Mouse (Mus musculus) forebrain, postnatal 0 days (tissue): ENCODE data around the gene Atp1a1. TPM values are rescaled to one million over a fixed set of nuclear protein-coding genes. Genes with fewer than 3 reads are reported as not detected.

Source experiments
- ATAC-seq: fragments of 200-750 bp; cut with Nextera tagmentation; 2 replicates; pipeline ENCODE4 v1.8.0; 2017; ENCODE audit warnings: mild to moderate bottlenecking, moderate library complexity
- DNase-seq: peaks from one replicate; pipeline ENCODE4 v3.0.0-alpha.2; 2015
- H3K27ac ChIP-seq: fragments of 300-500 bp; sonication (generic); 2 replicates; pipeline ENCODE4 v1.5.1; 2014; ENCODE audit warnings: low read depth, mild to moderate bottlenecking, antibody characterized with exemption, low read length, moderate library complexity, mixed read lengths
- H3K27me3 ChIP-seq: fragments of 300-500 bp; sonication (generic); 2 replicates; pipeline ENCODE4 v1.6.1; 2014; ENCODE audit warnings: mild to moderate bottlenecking, low read length, mixed read lengths; ENCODE audit not compliant: insufficient read depth
- H3K36me3 ChIP-seq: fragments of 300-500 bp; sonication (generic); 2 replicates; pipeline ENCODE4 v1.6.1; 2014; ENCODE audit warnings: mild to moderate bottlenecking, moderate library complexity; ENCODE audit not compliant: insufficient read depth
- H3K4me1 ChIP-seq: fragments of 300-500 bp; sonication (generic); 2 replicates; pipeline ENCODE4 v1.6.1; 2014; ENCODE audit warnings: antibody characterized with exemption; ENCODE audit not compliant: insufficient read depth
- H3K4me2 ChIP-seq: fragments of 300-500 bp; sonication (generic); 2 replicates; pipeline ENCODE4 v1.6.1; 2014; ENCODE audit warnings: low read depth, mild to moderate bottlenecking, moderate library complexity
- H3K4me3 ChIP-seq: fragments of 300-500 bp; sonication (generic); 2 replicates; pipeline ENCODE4 v1.5.1; 2014; ENCODE audit warnings: low read depth, low read length, mixed read lengths
- H3K9ac ChIP-seq: fragments of 300-500 bp; sonication (generic); 2 replicates; pipeline ENCODE4 v1.6.1; 2014; ENCODE audit warnings: mild to moderate bottlenecking
- H3K9me3 ChIP-seq: fragments of 300-500 bp; sonication (generic); 2 replicates; pipeline ENCODE4 v1.6.1; 2016; ENCODE audit warnings: low read length
- CTCF ChIP-seq: sonication (generic); IDR thresholded peaks from 2 replicates; pipeline ENCODE4 v1.5.1; 2016; ENCODE audit warnings: antibody characterized with exemption, control low read depth, low read depth
- WGBS: fragments of 180-500 bp; shearing (Covaris S2); extraction: QIAGEN DNeasy Blood & Tissue Kit; methylation state at CpG from one replicate; pipeline ENCODE4 v1.1.7; 2014; 5-methylcytosine and 5-hydroxymethylcytosine counted together
- polyA plus RNA-seq: library from polyadenylated mRNA; unstranded; fragments of >200 nt; fragmentation: Nextera tagmentation; extraction: Ambion mirVana; gene quantifications from 2 replicates; pipeline ENCODE4 v1.2.1, GENCODE M21; 2015
- total RNA-seq: library from RNA; depleted of rRNA; stranded (reverse); fragments of >200 nt; gene quantifications from 2 replicates; pipeline ENCODE4 v1.2.3, GENCODE M21; 2014

The Atp1a1 gene
- total and polyA plus RNA-seq, 2 experiments from 2014 or later = 53.7 to 199 TPM

GRCm38 (mm10) chr3:101611813-101612491 is 7.5 kb upstream of the Atp1a1 start:
- H3K4me2 ChIP-seq = no peak overlapping the region
- DNase-seq (no peak), ATAC-seq (no peak)
- no peak overlapping the region for H3K27ac ChIP-seq
- H3K36me3 ChIP-seq = no peaks in the 10 kb centered on the region
- H3K9me3 ChIP-seq = no peaks in the 10 kb centered on the region
- H3K27me3 ChIP-seq = no peaks in the 10 kb centered on the region
- H3K4me3 ChIP-seq = no peak overlapping the region
- WGBS = 62% methylated on average over 10 of the region's 10 CpGs
- no peak overlapping the region for H3K9ac ChIP-seq
- H3K4me1 ChIP-seq = no peaks in the 10 kb centered on the region
- no peak for TF ChIP-seq CTCF

- no peak overlapping the region for H3K4me3 ChIP-seq
- peak; percentile 29; the same call in 1 of the 2 replicates for TF ChIP-seq CTCF
- DNase-seq = peak; percentile 34
- H3K36me3 ChIP-seq = no peaks in the 10 kb centered on the region
- no peaks in the 10 kb centered on the region for H3K4me1 ChIP-seq
- no peaks in the 10 kb centered on the region for H3K27me3 ChIP-seq
- H3K9ac ChIP-seq = no peak overlapping the region
- 0 out of 2 replicates have a peak overlapping the region, but pooled peaks have one; percentile 9 for H3K27ac ChIP-seq
- H3K4me2 ChIP-seq = no peak overlapping the region
- WGBS = 53% methylated on average over 8 of the region's 8 CpGs
- H3K9me3 ChIP-seq = no peaks in the 10 kb centered on the region
- ATAC-seq = peak; percentile 58; the same call in 1 of the 2 replicates
Observed at GRCm38 (mm10) chr3:101611012-101611812, 6.7 kb upstream of the Atp1a1 start.

GRCm38 (mm10) chr3:101609302-101609701 is 4.8 kb upstream of the Atp1a1 start:
- H3K4me1 ChIP-seq = peaks cover 4% of the 10 kb centered on the region
- H3K27me3 ChIP-seq = no peaks in the 10 kb centered on the region
- H3K4me3 ChIP-seq = no peak overlapping the region
- H3K27ac ChIP-seq = no peak overlapping the region
- 93% methylated on average over 5 of the region's 5 CpGs for WGBS
- no peak for ATAC-seq
- DNase-seq = no peak
- H3K36me3 ChIP-seq = no peaks in the 10 kb centered on the region
- H3K9me3 ChIP-seq = no peaks in the 10 kb centered on the region
- TF ChIP-seq CTCF = no peak
- no peak overlapping the region for H3K4me2 ChIP-seq
- no peak overlapping the region for H3K9ac ChIP-seq

- ATAC-seq (no peak), DNase-seq (peak; percentile 18)
- H3K4me1 ChIP-seq = peaks cover 14% of the 10 kb centered on the region
- WGBS = 56% methylated on average over 7 of the region's 7 CpGs
- TF ChIP-seq CTCF = no peak
- H3K36me3 ChIP-seq = no peaks in the 10 kb centered on the region
- H3K27ac ChIP-seq = no peak overlapping the region
- H3K9ac ChIP-seq = no peak overlapping the region
- H3K27me3 ChIP-seq = no peaks in the 10 kb centered on the region
- no peak overlapping the region for H3K4me3 ChIP-seq
- H3K9me3 ChIP-seq = no peaks in the 10 kb centered on the region
- no peak overlapping the region for H3K4me2 ChIP-seq
Observed at GRCm38 (mm10) chr3:101606861-101607455, 2.5 kb upstream of the Atp1a1 start.

GRCm38 (mm10) chr3:101605721-101606120 is 1.2 kb upstream of the Atp1a1 start:
- no peaks in the 10 kb centered on the region for H3K9me3 ChIP-seq
- H3K4me1 ChIP-seq = peaks cover 23% of the 10 kb centered on the region
- 81% methylated on average over 2 of the region's 2 CpGs for WGBS
- no peak overlapping the region for H3K4me2 ChIP-seq
- H3K27ac ChIP-seq = no peak overlapping the region
- ATAC-seq = no peak
- DNase-seq = no peak
- H3K27me3 ChIP-seq = no peaks in the 10 kb centered on the region
- H3K9ac ChIP-seq = no peak overlapping the region
- H3K36me3 ChIP-seq = no peaks in the 10 kb centered on the region
- no peak overlapping the region for H3K4me3 ChIP-seq
- no peak for TF ChIP-seq CTCF

GRCm38 (mm10) chr3:101605291-101605690 is 807 bp upstream of the Atp1a1 start:
- peak overlapping the region; percentile 95 for H3K9ac ChIP-seq
- H3K4me1 ChIP-seq = peaks cover 25% of the 10 kb centered on the region
- no peak for TF ChIP-seq CTCF
- 29% methylated on average over 5 of the region's 5 CpGs for WGBS
- H3K36me3 ChIP-seq = no peaks in the 10 kb centered on the region
- peak overlapping the region; percentile 77 for H3K4me3 ChIP-seq
- DNase-seq (no peak), ATAC-seq (no peak)
- H3K4me2 ChIP-seq = peak overlapping the region; percentile 64
- H3K27me3 ChIP-seq = no peaks in the 10 kb centered on the region
- H3K27ac ChIP-seq = 0 out of 2 replicates have a peak overlapping the region, but pooled peaks have one; percentile 93
- no peaks in the 10 kb centered on the region for H3K9me3 ChIP-seq
